In the genomic region with DNA sequence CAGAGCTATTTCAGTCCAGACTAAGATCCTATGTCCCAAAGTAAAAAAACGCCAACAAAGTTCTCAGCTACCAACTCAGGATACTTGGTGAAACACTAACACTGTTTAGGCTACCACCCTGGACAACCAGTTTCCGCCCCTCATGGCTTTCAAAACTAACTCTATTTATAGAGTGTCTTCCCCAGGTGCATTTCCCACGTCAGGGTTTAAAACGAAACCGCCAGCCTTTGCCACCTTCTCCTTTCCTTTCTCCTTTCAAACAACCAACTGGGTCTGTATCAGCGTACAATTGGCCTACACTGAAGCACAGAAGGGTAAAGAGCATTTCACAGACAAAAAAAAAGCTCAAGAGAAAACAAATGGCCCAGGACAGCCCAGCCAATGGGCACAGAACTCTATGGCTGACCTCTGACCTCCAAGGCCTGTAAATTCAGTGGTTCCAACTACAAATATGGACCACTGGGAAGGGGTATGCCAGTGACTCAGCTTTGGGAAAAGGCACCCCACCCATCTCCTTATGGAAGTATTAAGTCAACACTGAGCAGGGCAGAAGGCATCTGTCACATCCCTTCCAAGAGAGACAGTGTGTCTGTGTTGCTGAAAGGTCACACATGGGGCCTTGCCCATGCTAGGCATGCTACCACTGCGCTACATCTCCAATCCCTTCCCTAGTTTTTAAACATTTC, we compare ENCODE assay signal across 8 mouse cellular contexts. TPM values are rescaled to one million over a fixed set of nuclear protein-coding genes. Genes with fewer than 3 reads are reported as not detected.
A peak's percentile ranks its signal among the peaks of the same experiment; 100 is the strongest.
DNase-seq lines count a peak whose midpoint lies in the region; ATAC-seq and TF ChIP-seq lines count a peak whose summit lies in the region.

No protein-coding gene starts in this region.

- no peak for TF ChIP-seq POLR2A in CH12.LX (IDR thresholded peaks at IDR 0.05; ENCODE audit: low read depth, low read length)

- TF ChIP-seq EP300 in CH12.LX (IDR thresholded peaks at IDR 0.05; ENCODE audit: low read length): no peak

- TF ChIP-seq CTCF in CH12.LX (conservative IDR thresholded peaks at IDR 0.05 in 1 of 2, IDR thresholded peaks at IDR 0.05 in 1 of 2; ENCODE audit: low read depth in 2 of 2, low read length in 2 of 2): no peak

- no peaks in the 10 kb centered on the region for H3K27me3 ChIP-seq in CH12.LX (replicated peaks)
- peaks cover 12% of the 10 kb centered on the region for H3K27me3 ChIP-seq in hindbrain, embryonic 12.5 days

- H3K4me1 ChIP-seq in CH12.LX (ENCODE audit: control insufficient read depth in 1 of 2, insufficient read depth in 2 of 2): peaks cover 10 to 53% of the 10 kb centered on the region in 2 experiments
- peaks cover 46% of the 10 kb centered on the region for H3K4me1 ChIP-seq in hindbrain, embryonic 12.5 days

- DNase-seq in embryo, embryonic 10.5 days (ENCODE audit: low spot score): peak; percentile 55
- DNase-seq in embryo, embryonic 9.5 days (ENCODE audit: extremely low spot score): no peak
- no peak for DNase-seq in CH12.LX (ENCODE audit: extremely low read depth)
- peak; percentile 65 for DNase-seq in lung, postnatal 36 days
- no peak for DNase-seq in T-cell, adult 2 months (ENCODE audit: low spot score)
- DNase-seq in Muller cell, postnatal 12 days (ENCODE audit: inconsistent ontology term): no peak
- no peak for DNase-seq in right cerebral cortex, postnatal 4 days

- no peak for ATAC-seq in hindbrain, embryonic 12.5 days (ENCODE audit: low FRiP score)

- peak overlapping the region; percentile 92 for H3K4me2 ChIP-seq in CH12.LX (ENCODE audit: insufficient read depth, low read depth, poor library complexity, severe bottlenecking)
- peak overlapping the region; percentile 80 for H3K4me2 ChIP-seq in hindbrain, embryonic 12.5 days (replicated peaks)

- peaks cover 74% of the 10 kb centered on the region for H3K79me2 ChIP-seq in CH12.LX (replicated peaks; ENCODE audit: control insufficient read depth, extremely low read depth, insufficient read depth, poor library complexity, severe bottlenecking)

- H3K4me3 ChIP-seq in CH12.LX (replicated peaks in 1 of 3; ENCODE audit: low read depth in 2 of 3, low read length in 2 of 3, poor library complexity in 1 of 3): peak overlapping the region; percentile 93 to 97 (median 95)
- H3K4me3 ChIP-seq in hindbrain, embryonic 12.5 days: peak overlapping the region; percentile 92; the same call in 1 of the 2 replicates

- H3K9me3 ChIP-seq in CH12.LX (replicated peaks; ENCODE audit: low read length): no peaks in the 10 kb centered on the region
- no peaks in the 10 kb centered on the region for H3K9me3 ChIP-seq in hindbrain, embryonic 12.5 days (replicated peaks)

- in situ Hi-C loops in CH12.LX (cut with MboI; ENCODE audit: low pct_ligation_motif_present, low pct_unique_long_range_greater_than_20kb, low sequenced_read_pairs): no loop called here

- TF ChIP-seq RAD21 in CH12.LX (IDR thresholded peaks at IDR 0.05; ENCODE audit: low read depth, low read length): no peak

- peak overlapping the region; percentile 100 for H3K9ac ChIP-seq in CH12.LX (ENCODE audit: insufficient read depth, low read depth)
- H3K9ac ChIP-seq in hindbrain, embryonic 12.5 days: peak overlapping the region; percentile 33; the same call in 1 of the 2 replicates

- H3K36me3 ChIP-seq in CH12.LX (replicated peaks in 1 of 2; ENCODE audit: control insufficient read depth in 1 of 2, insufficient read depth in 1 of 2, low read length in 1 of 2): peaks cover 19 to 61% of the 10 kb centered on the region in 2 experiments
- H3K36me3 ChIP-seq in hindbrain, embryonic 12.5 days: 0 out of 2 replicates have a peak, but pooled peaks cover 3% of the 10 kb centered on the region

- dilution Hi-C loops in CH12.LX (cut with MboI; ENCODE audit: extremely low pct_ligation_motif_present, extremely low pct_unique_long_range_greater_than_20kb, low sequenced_read_pairs): no loop called here

- WGBS in hindbrain, embryonic 12.5 days: 65% methylated on average over 7 of the region's 7 CpGs

- H3K27ac ChIP-seq in CH12.LX (ENCODE audit: insufficient read depth, low read depth): peak overlapping the region; percentile 26; the same call in 1 of the 2 replicates
- no peak overlapping the region for H3K27ac ChIP-seq in hindbrain, embryonic 12.5 days

TF ChIP-seq in CH12.LX, 34 proteins besides CTCF, POLR2A, EP300 and RAD21:
- TF ChIP-seq IRF4 (IDR thresholded peaks at IDR 0.05; ENCODE audit: low read depth, low read length) (no peak), CHD1 (IDR thresholded peaks at IDR 0.05; ENCODE audit: low read depth, low read length) (no peak), BHLHE40 (IDR thresholded peaks at IDR 0.05; ENCODE audit: low read depth, low read length) (no peak), SMC3 (IDR thresholded peaks at IDR 0.05; ENCODE audit: low read depth, low read length) (no peak), POLR2AphosphoS2 (IDR thresholded peaks at IDR 0.05; ENCODE audit: low read depth, low read length) (no peak), TCF12 (IDR thresholded peaks at IDR 0.05; ENCODE audit: low read depth, low read length) (no peak), GABPA (IDR thresholded peaks at IDR 0.05; ENCODE audit: insufficient replicate concordance, low read depth, low read length) (no peak), E2F4 (IDR thresholded peaks at IDR 0.05; ENCODE audit: insufficient replicate concordance, low read depth, low read length) (no peak), RCOR1 (conservative IDR thresholded peaks at IDR 0.05; ENCODE audit: low read depth, low read length) (no peak), KAT2A (IDR thresholded peaks at IDR 0.05; ENCODE audit: insufficient replicate concordance, low read length) (no peak), PAX5 (IDR thresholded peaks at IDR 0.05; ENCODE audit: low read length) (no peak), USF1 (IDR thresholded peaks at IDR 0.05; ENCODE audit: low read depth, low read length) (no peak), MAZ (IDR thresholded peaks at IDR 0.05; ENCODE audit: low read depth, low read length) (no peak), NELFE (IDR thresholded peaks at IDR 0.05; ENCODE audit: low read depth, low read length) (no peak), CHD2 (IDR thresholded peaks at IDR 0.05; ENCODE audit: low read length) (no peak), HCFC1 (IDR thresholded peaks at IDR 0.05; ENCODE audit: low read depth, low read length) (no peak), ELF1 (IDR thresholded peaks at IDR 0.05; ENCODE audit: low read depth, low read length) (no peak), TBP (conservative IDR thresholded peaks at IDR 0.05; ENCODE audit: low read depth, low read length) (no peak), ZC3H11A (IDR thresholded peaks at IDR 0.05; ENCODE audit: low read depth, low read length) (no peak), MXI1 (IDR thresholded peaks at IDR 0.05; ENCODE audit: low read depth, low read length) (no peak)
TF ChIP-seq in CH12.LX: peak in this region for 0.

RNA-seq across cellular contexts. Expression of a gene that starts 2.8 kb away (rescaled TPM):
- total RNA-seq in CH12.LX (2012; rRNA removed) (124 and 154 TPM in 2 replicates), CH12.LX (2014; rRNA removed) (182 and 199 TPM in 2 replicates)
- 198 and 214 TPM in 2 replicates for polyA plus RNA-seq in CH12.LX (2012; ENCODE audit: insufficient read length, low read depth)
- polyA plus RNA-seq in hindbrain, embryonic 12.5 days (2016; fragmentation: Nextera tagmentation; extraction: Ambion mirVana): 159 TPM in 2 replicates

Comparison
In these comparisons a context has a peak if more than half of its experiments do, and no peak if none do; other contexts are left out.
1. DNase-seq: peak in embryo, embryonic 10.5 days (single experiment) and lung, postnatal 36 days (single experiment); none in embryo, embryonic 9.5 days (single experiment), CH12.LX (single experiment), T-cell, adult 2 months (single experiment), Muller cell, postnatal 12 days (single experiment) and right cerebral cortex, postnatal 4 days (single experiment).